Mouse (Mus musculus): ENCODE measurements around the gene Prkd2.

Gene Prkd2

DNA sequence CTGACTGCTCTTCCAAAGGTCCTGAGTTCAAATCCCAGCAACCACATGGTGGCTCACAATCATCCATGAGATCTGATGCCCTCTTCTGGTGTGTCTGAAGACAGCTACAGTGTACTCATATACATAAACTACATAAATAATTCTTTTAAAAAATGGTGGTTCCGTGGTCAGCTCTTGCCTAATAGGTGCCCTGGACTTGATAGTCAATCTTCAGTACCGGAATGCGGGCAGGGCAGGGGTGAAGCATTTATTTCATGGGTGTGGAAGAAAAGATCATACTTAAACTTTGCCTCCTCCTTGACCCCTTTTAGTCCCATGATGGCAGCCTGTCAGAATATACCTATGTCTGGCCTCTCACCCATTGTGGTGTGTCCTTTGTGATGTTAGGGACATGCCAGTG is 69.2 kb downstream of the Prkd2 start:
- no peak for TF ChIP-seq GATA4 (IDR thresholded peaks at IDR 0.05; ENCODE audit: insufficient replicate concordance, low read length)

DNA sequence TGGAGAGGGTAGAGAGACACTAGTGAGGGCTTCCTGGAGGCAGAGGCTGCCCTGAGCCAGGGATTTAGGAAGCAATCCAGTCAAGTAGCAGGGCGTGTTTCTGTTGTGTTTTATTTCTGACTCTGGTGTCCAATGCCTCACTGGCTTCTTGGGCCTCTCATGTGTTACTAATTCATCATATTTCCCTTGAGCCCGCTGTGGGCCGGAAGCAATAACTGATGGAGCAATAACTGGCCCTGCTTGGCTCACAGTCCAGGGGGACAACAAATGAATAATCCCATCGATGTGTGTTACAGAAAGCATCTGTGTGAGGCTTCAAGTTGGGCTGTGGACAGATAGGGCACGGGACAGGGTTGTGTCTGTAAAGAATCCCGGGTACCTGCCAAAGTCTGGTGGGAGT is 69.7 kb downstream of the Prkd2 start:
- no peak for TF ChIP-seq GATA4 (IDR thresholded peaks at IDR 0.05; ENCODE audit: insufficient replicate concordance, low read length)

DNA sequence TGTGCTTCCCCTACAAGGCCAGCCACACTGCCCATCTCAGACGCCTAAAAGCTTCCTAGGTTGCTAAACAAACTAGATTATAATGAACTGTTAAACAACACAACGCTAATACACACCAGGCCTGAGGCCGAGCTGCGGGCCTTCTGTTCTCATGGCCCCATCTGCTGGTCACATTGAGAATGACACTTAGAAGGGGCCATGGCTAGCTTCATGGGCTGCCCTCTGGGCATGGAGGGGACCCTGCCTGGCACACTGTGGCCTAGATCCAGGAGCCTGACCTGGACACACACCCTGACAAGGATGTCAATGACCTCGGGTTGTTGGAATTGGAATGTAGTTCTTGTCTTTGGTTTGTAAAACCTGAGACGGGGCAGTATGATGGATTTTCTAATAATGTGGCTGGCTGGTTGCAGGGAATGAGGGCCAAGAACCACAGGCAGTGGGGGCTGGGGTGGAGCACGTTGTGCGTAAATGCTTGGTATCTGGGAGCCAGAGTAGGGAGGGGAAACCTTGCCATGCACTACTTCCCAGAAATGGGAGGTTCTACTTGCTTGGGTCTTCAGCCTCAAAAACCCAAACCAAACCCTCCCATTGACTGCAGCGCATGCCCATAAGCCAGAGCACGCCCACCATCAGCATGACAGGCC is 71.2 kb downstream of the Prkd2 start:
- TF ChIP-seq GATA4 (IDR thresholded peaks at IDR 0.05; ENCODE audit: insufficient replicate concordance, low read length) = no peak

DNA sequence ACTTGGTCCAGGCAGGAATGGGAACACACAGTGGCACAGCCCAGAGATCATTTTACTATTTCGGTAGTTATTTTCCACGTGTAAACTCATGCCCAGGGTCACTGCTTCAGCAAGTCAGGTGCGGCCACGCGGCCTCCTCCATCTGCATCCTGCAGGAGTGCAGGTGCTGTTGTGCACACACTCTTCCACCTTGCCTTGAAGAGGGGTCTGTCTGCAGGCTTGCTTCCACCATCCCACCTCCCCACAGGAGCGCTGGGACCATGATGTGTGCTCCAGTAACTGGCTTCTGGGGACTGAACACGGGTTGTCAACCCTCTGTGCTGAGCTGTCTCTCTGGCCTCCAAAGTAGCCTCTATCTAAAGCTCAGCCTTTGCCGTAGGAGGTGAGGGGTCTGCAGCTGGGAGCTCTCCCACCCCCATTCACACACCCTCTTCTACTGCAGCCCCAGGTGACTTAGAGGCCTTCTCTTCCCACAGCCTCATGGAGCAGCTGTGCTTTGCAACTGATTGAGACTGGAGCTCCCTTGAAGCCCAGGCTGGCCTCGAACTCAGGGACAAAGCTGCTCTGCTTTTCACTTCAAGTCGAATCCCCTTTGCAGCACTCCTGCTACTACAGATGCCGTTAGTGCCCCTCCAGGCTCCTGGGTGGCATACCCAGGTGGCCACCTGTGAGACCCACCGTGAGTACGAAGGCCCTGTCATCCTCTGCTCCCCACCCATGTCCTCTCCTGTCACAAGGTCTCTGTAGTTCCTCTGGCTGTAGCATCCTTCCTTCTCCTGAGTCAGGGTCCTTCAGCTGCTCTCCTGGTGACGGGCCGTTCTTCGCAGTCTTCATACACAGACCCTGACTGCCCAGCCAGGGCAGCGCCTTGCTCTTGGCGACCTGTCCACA is 72.0 kb downstream of the Prkd2 start:
- TF ChIP-seq GATA4 (IDR thresholded peaks at IDR 0.05; ENCODE audit: insufficient replicate concordance, low read length) = no peak

DNA sequence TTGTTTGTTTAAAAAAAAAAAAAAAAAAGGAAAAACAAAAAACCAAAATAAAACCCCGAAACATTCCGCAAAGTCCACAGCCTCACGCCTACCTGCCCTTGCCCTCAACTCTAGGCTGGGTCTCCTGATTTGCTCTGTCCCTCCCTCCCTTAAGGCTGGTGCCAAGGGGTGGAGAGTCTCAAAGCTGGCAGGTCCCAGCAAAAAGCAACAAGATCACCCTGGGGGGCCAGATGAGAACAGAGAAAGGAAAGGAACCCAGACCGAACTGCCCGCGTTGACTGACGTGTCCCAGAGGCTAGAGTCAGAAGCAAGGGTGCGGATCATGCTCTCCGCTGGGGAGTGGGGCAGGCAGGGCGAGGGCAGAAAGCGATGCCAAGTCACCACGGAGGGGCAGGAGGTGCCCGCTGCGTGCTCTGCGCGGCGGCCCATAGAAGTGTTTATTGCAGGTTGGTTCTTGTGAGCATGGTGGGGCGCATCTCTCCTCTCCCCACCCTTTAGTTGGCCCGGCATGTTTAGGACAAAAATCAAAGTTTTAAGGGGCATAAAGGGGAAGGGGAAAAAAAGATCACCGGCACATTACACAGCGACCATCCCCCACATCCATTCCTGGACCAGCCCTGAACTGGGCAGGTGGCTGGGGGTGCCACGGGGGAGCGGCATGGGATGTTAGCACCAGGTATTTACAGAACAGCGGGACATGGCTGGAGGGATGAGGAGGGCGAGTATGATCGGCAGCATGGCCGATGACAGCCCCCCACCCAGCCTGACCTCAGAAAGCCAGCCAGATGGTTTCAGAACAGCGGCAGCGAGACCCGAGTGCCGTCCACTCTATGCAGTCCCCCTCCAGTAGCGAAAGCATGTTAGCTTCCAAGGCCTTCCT is 73.0 kb downstream of the Prkd2 start:
- TF ChIP-seq GATA4 (IDR thresholded peaks at IDR 0.05; ENCODE audit: insufficient replicate concordance, low read length) = no peak

DNA sequence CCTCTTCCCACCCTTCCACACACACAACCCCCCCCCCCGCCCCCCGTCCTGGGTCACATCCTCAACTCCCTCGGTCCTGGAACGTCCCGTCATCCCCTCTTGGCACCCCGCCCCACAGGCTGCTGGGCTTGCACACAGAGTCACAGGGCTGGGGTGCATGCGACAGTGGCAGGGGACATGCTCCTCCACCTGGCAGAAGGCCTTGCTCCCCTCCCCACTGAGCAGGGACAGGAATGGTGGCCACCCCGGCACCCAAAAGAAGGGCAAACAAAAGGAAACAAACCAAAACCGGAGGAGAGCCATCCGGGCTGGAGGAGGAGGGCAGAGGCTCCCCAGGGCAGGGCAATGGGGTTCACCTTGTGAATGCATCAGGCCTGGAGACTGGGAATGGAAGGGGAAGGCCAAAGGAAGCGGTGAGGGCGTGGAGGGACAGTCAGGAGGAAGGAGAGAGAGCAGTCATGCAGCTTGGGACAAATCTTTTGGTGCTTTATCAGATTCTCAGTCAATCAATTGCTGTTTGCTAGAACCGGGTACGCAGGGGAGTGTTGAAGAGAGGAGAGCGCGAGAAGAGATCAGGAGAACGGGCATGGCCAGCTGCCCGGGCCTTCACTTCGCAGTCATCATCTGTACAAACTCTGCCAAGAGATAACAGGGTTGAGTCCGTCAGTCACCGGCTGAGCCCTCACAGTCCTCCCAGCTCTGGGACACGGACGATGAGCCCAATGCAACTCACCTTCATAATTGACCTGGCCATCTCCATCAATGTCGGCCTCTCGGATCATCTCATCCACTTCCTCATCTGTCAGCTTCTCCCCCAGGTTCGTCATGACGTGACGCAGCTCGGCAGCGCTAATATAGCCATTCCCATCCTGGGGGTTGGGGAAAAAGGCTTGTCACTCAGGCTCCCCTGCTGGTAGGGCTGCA is 73.9 kb downstream of the Prkd2 start:
- TF ChIP-seq GATA4 (IDR thresholded peaks at IDR 0.05; ENCODE audit: insufficient replicate concordance, low read length) = no peak

DNA sequence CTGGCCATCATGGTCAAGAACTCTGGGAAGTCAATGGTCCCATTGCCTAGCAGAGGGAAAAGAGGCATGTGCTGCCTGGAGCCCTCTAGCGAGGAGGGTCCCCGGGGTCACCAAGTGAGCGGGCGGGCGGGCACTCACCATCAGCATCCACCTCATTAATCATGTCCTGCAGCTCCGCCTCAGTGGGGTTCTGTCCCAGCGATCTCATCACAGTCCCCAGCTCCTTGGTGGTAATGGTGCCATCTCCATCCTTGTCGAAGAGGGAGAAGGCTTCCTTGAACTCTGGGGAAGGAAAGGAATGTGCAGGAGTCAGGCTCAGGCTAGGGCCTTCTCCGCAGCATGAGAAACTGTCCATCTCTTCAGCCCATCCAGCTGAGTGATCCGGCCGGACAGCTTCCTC is 74.7 kb downstream of the Prkd2 start:
- TF ChIP-seq GATA4 (IDR thresholded peaks at IDR 0.05; ENCODE audit: insufficient replicate concordance, low read length) = no peak

DNA sequence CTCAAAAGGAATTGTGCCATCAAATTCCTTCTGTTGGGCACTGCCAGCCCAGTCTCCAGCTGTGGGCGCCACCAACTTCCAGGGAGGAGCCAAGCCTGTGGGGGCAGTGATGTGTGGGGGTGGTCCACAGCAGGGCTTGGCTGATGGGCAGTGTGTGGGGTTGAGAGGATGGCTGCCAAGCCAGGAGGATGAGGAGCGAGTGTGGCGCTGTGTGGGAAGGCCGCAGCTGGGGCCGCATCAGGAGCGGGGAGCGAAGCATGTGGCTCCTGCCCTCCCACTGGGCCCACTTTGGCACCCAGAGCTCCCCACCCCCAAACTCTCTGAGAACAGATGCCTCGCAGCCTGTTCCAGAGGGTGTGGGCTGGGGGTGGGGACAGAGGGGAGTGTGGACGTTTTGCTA is 75.3 kb downstream of the Prkd2 start:
- TF ChIP-seq GATA4 (IDR thresholded peaks at IDR 0.05; ENCODE audit: insufficient replicate concordance, low read length) = no peak

DNA sequence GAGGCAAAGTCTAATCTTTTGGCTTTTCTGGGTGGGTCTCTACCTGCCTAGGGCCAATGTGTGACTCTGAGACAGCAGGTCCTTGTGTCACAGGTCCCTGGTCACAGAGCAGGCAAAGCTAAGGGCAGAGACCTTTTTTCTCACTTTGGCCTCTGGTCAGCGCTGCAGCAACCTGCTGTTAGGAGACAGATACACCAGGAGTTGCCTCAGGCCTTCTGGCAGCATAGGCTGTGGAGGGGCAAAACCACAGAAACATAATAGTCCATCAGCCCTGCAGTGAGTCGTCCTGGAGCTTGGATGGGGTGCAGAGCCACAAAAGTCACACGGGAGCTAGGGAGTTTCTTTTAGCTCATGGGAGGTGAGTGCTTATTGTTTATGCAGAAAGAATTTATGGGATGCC is 76.0 kb downstream of the Prkd2 start:
- no peak for TF ChIP-seq GATA4 (IDR thresholded peaks at IDR 0.05; ENCODE audit: insufficient replicate concordance, low read length)

DNA sequence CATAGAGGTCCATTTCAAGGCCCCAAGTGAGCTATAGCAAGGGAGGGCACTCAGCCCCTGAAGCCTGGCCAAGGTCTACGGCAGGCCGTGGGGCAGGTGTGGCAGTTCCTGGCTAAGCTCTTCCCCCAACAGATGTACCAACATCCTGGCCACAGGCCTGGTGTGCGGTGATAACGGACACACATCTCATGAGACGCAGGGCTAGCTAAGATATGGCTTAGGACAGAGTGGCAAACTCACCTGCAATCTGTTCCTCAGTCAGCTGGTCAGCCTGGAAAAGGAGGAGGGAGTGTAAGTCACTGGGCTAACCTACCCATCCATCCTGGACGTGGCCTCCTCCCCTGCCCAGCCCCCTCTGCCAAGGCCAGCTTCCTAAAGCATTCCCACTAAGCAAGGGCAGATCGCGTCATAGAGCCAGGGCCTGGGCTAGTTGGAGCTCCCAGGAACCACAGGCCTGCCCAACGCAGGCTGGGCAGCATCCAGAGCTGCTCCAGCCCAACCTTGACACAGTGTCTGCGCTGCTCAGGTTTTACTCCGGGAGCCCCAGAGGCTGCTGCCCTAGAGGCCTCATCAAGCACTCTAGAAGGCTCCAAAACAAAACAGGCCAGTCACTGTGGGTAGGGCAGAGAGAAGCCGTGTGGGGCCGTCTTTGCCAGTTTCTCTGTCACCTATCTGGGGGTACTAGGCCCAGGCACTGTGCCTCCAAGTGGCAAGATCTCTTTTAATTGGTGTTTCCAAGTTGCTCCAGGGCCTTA is 76.9 kb downstream of the Prkd2 start:
- no peak for TF ChIP-seq GATA4 (IDR thresholded peaks at IDR 0.05; ENCODE audit: insufficient replicate concordance, low read length)

All from liver, adult (tissue).